Mouse (Mus musculus) C2C12 (cell line): ENCODE results near the gene Myrf. TPM values are rescaled to one million over a fixed set of nuclear protein-coding genes. Genes with fewer than 3 reads are reported as not detected.

Experiments used
- H3K27me3 ChIP-seq: one replicate; pipeline ENCODE4 v1.6.1; 2011; ENCODE audit not compliant: control insufficient read depth, insufficient read depth, insufficient read length
- H3K36me3 ChIP-seq: one replicate; pipeline ENCODE4 v1.6.1; 2011; ENCODE audit not compliant: control insufficient read depth, insufficient read depth
- H3K4me3 ChIP-seq: one replicate; pipeline ENCODE4 v1.5.1; 2011; ENCODE audit warnings: mild to moderate bottlenecking, control low read depth; ENCODE audit not compliant: poor library complexity, insufficient read depth, severe bottlenecking
- H3K79me2 ChIP-seq: one replicate; pipeline ENCODE4 v1.6.1; 2011; ENCODE audit not compliant: control insufficient read depth, insufficient read depth
- H3K79me3 ChIP-seq: one replicate; pipeline ENCODE4 v1.6.1; 2011; ENCODE audit warnings: low read depth, control low read depth
- H3ac ChIP-seq: one replicate; pipeline ENCODE3; 2011; ENCODE audit warnings: low read depth; ENCODE audit not compliant: control insufficient read depth, insufficient read length
- CEBPB ChIP-seq: IDR thresholded peaks from one replicate; pipeline ENCODE4 v1.6.1; 2011; ENCODE audit warnings: low read depth, mild to moderate bottlenecking, control low read depth, moderate library complexity
- CTCF ChIP-seq: IDR thresholded peaks from one replicate; pipeline ENCODE4 v1.5.1; 2011; ENCODE audit not compliant: control insufficient read depth, insufficient read depth, insufficient read length
- FOSL1 ChIP-seq: IDR thresholded peaks from one replicate; pipeline ENCODE4 v1.8.0; 2011; ENCODE audit warnings: mild to moderate bottlenecking, low read length; ENCODE audit not compliant: poor library complexity, insufficient read depth, severe bottlenecking
- MAX ChIP-seq: IDR thresholded peaks from one replicate; pipeline ENCODE4 v1.6.1; 2011; ENCODE audit warnings: mild to moderate bottlenecking, control low read depth
- MYOD1 ChIP-seq: IDR thresholded peaks from one replicate; pipeline ENCODE4 v1.6.1; 2011; ENCODE audit warnings: low read depth; ENCODE audit not compliant: control insufficient read depth, insufficient read length
- MYOG ChIP-seq: IDR thresholded peaks from one replicate; pipeline ENCODE4 v1.6.1; 2011; ENCODE audit not compliant: control insufficient read depth, insufficient read length; ENCODE audit errors: extremely low read depth
- USF1 ChIP-seq: IDR thresholded peaks from one replicate; pipeline ENCODE4 v1.6.1; 2011; ENCODE audit warnings: low read depth, mild to moderate bottlenecking, control low read depth, moderate library complexity
- polyA plus RNA-seq: library from polyadenylated mRNA; unstranded; fragments of >200 nt; fragmentation: generic; extraction: Trizol; gene quantifications from one replicate; pipeline ENCODE4 v1.2.1, GENCODE M21; 2012; ENCODE audit warnings: missing spikeins

Gene Myrf
- polyA plus RNA-seq, 1 experiment, result 0.21 TPM

DNA sequence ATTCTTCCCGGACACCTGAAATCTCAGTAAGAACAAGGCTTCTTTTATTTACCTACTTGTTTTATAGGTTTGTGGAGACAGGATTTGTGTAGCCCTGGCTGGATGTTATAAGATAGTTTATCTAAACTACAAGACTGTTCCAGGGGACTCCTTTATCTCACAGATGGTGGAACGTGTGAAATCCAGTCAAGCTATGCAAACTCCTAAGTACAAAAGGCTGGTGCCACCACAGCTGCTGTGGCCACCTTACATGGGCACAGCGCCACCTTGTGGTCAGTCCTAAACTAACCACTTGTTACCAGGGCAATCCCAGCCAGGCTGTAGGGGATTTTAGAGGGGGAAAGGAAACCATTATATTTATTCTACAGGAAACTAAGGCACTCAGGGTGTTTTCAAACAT lies 41.8 kb downstream of the Myrf start:
- Histone ChIP-seq H3ac (no peak overlapping the region), H3K27me3 (no peaks in the 10 kb centered on the region), H3K79me3 (peaks cover 31% of the 10 kb centered on the region), H3K36me3 (peaks cover 73% of the 10 kb centered on the region), H3K4me3 (no peak overlapping the region), H3K79me2 (peaks cover 36% of the 10 kb centered on the region)
- TF ChIP-seq FOSL1, result no peak
- TF ChIP-seq MYOD1, result peak; percentile 6
- TF ChIP-seq CTCF, result peak; percentile 86
- no peak for TF ChIP-seq MAX

DNA sequence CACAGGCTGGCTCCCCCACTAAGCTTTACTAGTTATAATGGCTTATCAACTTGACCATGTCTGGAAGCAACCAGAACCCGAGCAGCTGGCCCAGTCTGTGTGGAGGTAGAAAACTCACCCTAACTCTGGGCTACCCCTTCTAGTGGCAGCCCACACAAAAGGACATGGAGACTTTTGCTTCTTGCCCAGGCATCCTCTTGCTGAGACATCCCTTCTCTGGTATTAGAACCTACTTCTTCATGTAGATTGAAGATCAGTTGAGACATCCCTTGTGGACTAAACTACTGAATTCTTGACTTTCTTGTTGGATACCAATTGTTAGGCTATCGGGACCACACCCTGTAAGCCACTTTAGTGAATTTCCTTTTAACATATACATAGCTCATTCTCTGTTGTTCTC lies 42.3 kb downstream of the Myrf start:
- peaks cover 32% of the 10 kb centered on the region for H3K79me2 ChIP-seq
- no peaks in the 10 kb centered on the region for H3K27me3 ChIP-seq
- H3K79me3 ChIP-seq, result peaks cover 27% of the 10 kb centered on the region
- H3K4me3 ChIP-seq, result no peak overlapping the region
- no peak overlapping the region for H3ac ChIP-seq
- peaks cover 77% of the 10 kb centered on the region for H3K36me3 ChIP-seq
- TF ChIP-seq CTCF (no peak), MAX (no peak), MYOD1 (no peak), CEBPB (no peak), FOSL1 (no peak)

DNA sequence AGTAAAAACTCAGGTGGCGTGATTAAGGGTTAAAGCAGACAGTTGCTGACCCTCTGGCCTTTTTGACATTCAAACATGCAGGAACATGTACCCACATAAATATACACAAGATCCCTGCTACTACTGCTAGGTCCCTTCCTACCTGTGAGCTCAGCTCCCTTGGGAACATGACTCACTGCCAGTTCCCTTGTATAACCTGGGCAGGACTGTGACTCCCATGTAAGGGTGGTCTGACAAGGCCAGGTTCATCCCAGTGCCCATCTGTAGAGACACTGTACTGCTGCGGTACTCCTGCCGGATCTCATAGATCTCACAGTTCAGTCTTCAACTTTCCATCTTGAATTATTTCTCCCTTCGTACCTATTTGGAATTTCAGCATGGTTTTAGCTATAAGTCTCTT lies 43.4 kb downstream of the Myrf start:
- TF ChIP-seq MYOG, result no peak
- TF ChIP-seq CEBPB, result no peak

DNA sequence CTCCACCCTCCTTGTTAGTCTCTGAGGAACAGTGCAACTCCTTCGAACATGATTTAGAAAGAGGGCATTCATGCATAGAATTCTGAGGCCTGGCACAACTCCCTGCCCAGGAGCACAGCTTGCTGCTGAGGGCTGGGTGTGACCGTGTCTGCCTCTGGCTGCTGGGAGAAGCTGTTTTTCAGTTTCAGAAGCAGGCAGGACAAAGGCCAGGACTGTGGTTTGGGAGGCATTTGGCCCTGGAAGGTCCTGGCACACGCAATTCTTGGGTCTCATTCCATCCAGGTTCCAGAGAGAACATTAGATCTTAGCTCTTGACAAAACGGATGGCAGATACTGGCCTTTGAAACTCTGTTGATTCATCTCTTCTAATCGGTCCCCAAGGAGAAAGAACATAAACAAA lies 45.3 kb downstream of the Myrf start:
- TF ChIP-seq MAX, result no peak
- TF ChIP-seq CTCF, result no peak
- TF ChIP-seq MYOD1, result no peak
- no peak for TF ChIP-seq CEBPB
- no peak for TF ChIP-seq USF1
- no peak for TF ChIP-seq FOSL1
- TF ChIP-seq MYOG, result no peak
- H3K36me3 ChIP-seq, result peaks cover 72% of the 10 kb centered on the region

More for the DNA sequence above, 43.4 kb downstream of the Myrf start:
- Histone ChIP-seq H3K79me2 (peaks cover 20% of the 10 kb centered on the region), H3K4me3 (no peak overlapping the region), H3K36me3 (peaks cover 85% of the 10 kb centered on the region), H3ac (no peak overlapping the region), H3K79me3 (peaks cover 17% of the 10 kb centered on the region), H3K27me3 (no peaks in the 10 kb centered on the region)

DNA sequence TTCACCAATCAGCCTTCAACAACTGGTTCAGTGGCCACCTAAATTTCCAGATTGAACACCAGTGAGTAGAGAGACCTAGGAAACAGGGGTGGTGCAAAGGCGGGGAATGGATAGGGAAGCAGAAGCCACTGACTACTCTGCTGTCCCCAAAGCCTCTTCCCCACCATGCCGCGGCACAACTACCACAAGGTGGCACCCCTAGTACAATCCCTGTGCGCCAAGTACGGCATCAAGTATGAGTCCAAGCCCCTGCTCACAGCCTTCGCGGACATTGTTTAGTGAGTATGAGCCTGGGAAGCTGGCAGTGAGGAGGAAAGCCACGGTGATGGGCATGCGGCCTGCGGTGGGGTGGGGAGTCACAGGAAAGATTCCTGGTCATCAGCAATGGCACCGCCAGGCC lies 46.2 kb downstream of the Myrf start:
- peaks cover 71% of the 10 kb centered on the region for H3K36me3 ChIP-seq
- H3K79me2 ChIP-seq, result no peaks in the 10 kb centered on the region
- H3K4me3 ChIP-seq, result no peak overlapping the region
- no peaks in the 10 kb centered on the region for H3K27me3 ChIP-seq
- TF ChIP-seq MYOD1 (no peak), MAX (no peak), MYOG (no peak), FOSL1 (no peak), CEBPB (no peak), CTCF (no peak), USF1 (no peak)
- H3ac ChIP-seq, result no peak overlapping the region
- no peaks in the 10 kb centered on the region for H3K79me3 ChIP-seq

More for the DNA sequence above, 45.3 kb downstream of the Myrf start:
- Histone ChIP-seq H3K79me3 (peaks cover 1% of the 10 kb centered on the region), H3K79me2 (peaks cover 1% of the 10 kb centered on the region), H3K4me3 (no peak overlapping the region), H3K27me3 (no peaks in the 10 kb centered on the region), H3ac (no peak overlapping the region)

DNA sequence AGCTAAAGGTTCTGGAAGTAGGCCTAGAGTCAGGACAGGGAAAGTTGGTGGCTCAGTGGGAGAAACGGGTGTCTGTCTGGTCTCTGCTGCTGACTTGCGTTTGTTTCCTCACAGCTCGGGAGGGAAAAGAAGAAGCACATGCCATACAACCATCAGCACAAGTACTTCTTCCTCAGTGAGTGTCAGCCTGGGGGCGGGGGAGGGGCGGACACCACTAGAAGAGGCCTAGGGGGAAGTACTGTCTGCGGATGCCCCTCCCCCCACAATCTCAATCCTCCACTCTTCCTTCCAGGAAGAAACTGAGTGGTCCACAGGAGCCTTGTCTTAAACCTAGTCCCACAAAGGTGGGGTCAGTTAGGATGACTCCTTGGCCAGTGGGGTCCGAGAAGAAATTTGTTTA lies 49.2 kb downstream of the Myrf start:
- Histone ChIP-seq H3K4me3 (no peak overlapping the region), H3K27me3 (no peaks in the 10 kb centered on the region), H3K79me2 (peaks cover 1% of the 10 kb centered on the region), H3K36me3 (peaks cover 73% of the 10 kb centered on the region), H3K79me3 (no peaks in the 10 kb centered on the region), H3ac (no peak overlapping the region)
- TF ChIP-seq MYOG (no peak), CTCF (no peak), USF1 (no peak), FOSL1 (no peak), MYOD1 (no peak), MAX (no peak), CEBPB (no peak)
